Mouse (Mus musculus) ES-E14 (cell line): ENCODE results near the gene Rora. TPM values are rescaled to one million over a fixed set of nuclear protein-coding genes. Genes with fewer than 3 reads are reported as not detected.

ENCODE experiments used
- DNase-seq: peaks from one replicate; pipeline ENCODE4 v3.0.0-alpha.2; 2013; ENCODE audit warnings: low read depth, low spot score
- H3K27ac ChIP-seq: 2 replicates; pipeline ENCODE4 v1.5.1; 2012; ENCODE audit warnings: low read depth, mild to moderate bottlenecking, low read length, moderate library complexity, mixed read lengths; ENCODE audit not compliant: poor library complexity, insufficient read depth, severe bottlenecking
- H3K36me3 ChIP-seq: 2 replicates; pipeline ENCODE4 v1.6.1; 2012; ENCODE audit warnings: mild to moderate bottlenecking, low read length, moderate library complexity, mixed read lengths; ENCODE audit not compliant: control insufficient read depth, poor library complexity, insufficient read depth, severe bottlenecking
- H3K4me1 ChIP-seq, 2 experiments: fragments of 150-350 bp in 1 of 2; sonication (generic) in 1 of 2; 2 replicates each; pipeline ENCODE4 v1.6.1; 2012; ENCODE audit warnings: low read length in 2 of 2, mild to moderate bottlenecking in 1 of 2, mixed read lengths in 1 of 2; ENCODE audit not compliant: control insufficient read depth in 2 of 2, insufficient read depth in 2 of 2, poor library complexity in 1 of 2
- H3K4me3 ChIP-seq, 2 experiments: fragments of 150-350 bp in 1 of 2; sonication (generic) in 1 of 2; 2 replicates each; pipeline ENCODE4 v1.5.1; 2012; ENCODE audit warnings: low read length in 2 of 2, low read depth in 1 of 2, mild to moderate bottlenecking in 1 of 2, mixed read lengths in 1 of 2; ENCODE audit not compliant: insufficient read depth in 1 of 2, poor library complexity in 1 of 2, severe bottlenecking in 1 of 2
- H3K9ac ChIP-seq: 2 replicates; pipeline ENCODE4 v1.6.1; 2012; ENCODE audit warnings: low read depth, mild to moderate bottlenecking, low read length, mixed read lengths; ENCODE audit not compliant: poor library complexity, insufficient read depth, severe bottlenecking
- H3K9me3 ChIP-seq: fragments of 150-350 bp; sonication (generic); 2 replicates; pipeline ENCODE4 v1.6.1; 2012; ENCODE audit warnings: low read depth, mild to moderate bottlenecking, low read length; ENCODE audit not compliant: control insufficient read depth, insufficient read depth
- CHD2 ChIP-seq: IDR thresholded peaks from 2 replicates; pipeline ENCODE4 v1.6.1; 2014; ENCODE audit warnings: mild to moderate bottlenecking, low read depth, low read length, inconsistent platforms
- HCFC1 ChIP-seq: IDR thresholded peaks from 2 replicates; pipeline ENCODE4 v1.6.1; 2012; ENCODE audit warnings: low read length, inconsistent platforms, borderline replicate concordance; ENCODE audit not compliant: insufficient read depth
- MAFK ChIP-seq: IDR thresholded peaks from 2 replicates; pipeline ENCODE4 v1.6.1; 2014; ENCODE audit warnings: mild to moderate bottlenecking, low read depth, low read length, inconsistent platforms; ENCODE audit not compliant: insufficient read depth
- ZC3H11A ChIP-seq: IDR thresholded peaks from 2 replicates; pipeline ENCODE4 v1.6.1; 2012; ENCODE audit warnings: low read depth, mild to moderate bottlenecking, inconsistent platforms, low read length, borderline replicate concordance
- ZNF384 ChIP-seq: IDR thresholded peaks from 2 replicates; pipeline ENCODE4 v1.6.1; 2012; ENCODE audit warnings: low read depth, low read length, inconsistent platforms
- in situ Hi-C, 2 experiments: fragments of 600-800 bp; cut with MboI; formaldehyde crosslinking; loops; one replicate each; pipeline ENCODE4 v1.15.1; 2025; ENCODE audit warnings: low sequenced_read_pairs in 2 of 2, inconsistent platforms in 1 of 2; ENCODE audit not compliant: unreplicated experiment in 2 of 2
- total RNA-seq: library from RNA; depleted of rRNA; stranded (reverse); fragments of 300-350 nt; gene quantifications from 2 replicates; pipeline ENCODE4 v1.2.3, GENCODE M21; 2012

The Rora gene
- total RNA-seq, 1 experiment = 2.1 TPM

GRCm38 (mm10) chr9:69327591-69327990, 674.0 kb downstream of the Rora start:
- H3K27ac ChIP-seq = no peak overlapping the region
- no peaks in the 10 kb centered on the region for H3K36me3 ChIP-seq
- DNase-seq = no peak
- no peak overlapping the region for H3K9ac ChIP-seq
- TF ChIP-seq CHD2 (no peak), HCFC1 (no peak), ZC3H11A (no peak), MAFK (no peak), ZNF384 (no peak)
- H3K4me3 ChIP-seq = no peak overlapping the region
- no peaks in the 10 kb centered on the region for H3K9me3 ChIP-seq
- in situ Hi-C loops = no loop called here
- no peaks in the 10 kb centered on the region for H3K4me1 ChIP-seq

DNA sequence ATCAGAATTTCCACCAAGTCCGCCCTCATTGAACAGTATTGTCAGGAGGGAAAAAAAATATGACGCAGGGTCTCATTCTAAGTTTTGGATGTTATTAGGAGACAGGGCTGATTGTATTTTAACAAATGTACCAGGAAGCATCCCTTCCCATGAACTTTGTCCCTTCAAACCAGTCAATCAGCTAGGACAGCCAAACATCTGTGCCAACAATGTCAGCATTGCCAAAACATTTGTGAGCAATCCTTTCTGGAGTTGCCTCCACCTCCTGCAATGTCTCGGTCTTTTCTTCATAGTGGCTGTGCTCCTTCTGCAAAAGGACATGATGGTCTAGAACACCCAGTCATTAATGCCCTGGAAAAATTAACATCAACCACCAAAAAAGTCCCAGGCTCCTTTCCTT, 678.2 kb downstream of the Rora start:
- H3K27ac ChIP-seq = no peak overlapping the region
- no peak for DNase-seq
- H3K9me3 ChIP-seq = no peaks in the 10 kb centered on the region
- in situ Hi-C loops = no loop called here
- no peaks in the 10 kb centered on the region for H3K36me3 ChIP-seq
- H3K9ac ChIP-seq = no peak overlapping the region
- no peak for TF ChIP-seq HCFC1
- no peak for TF ChIP-seq ZNF384
- no peak for TF ChIP-seq MAFK
- no peak for TF ChIP-seq ZC3H11A
- no peak for TF ChIP-seq CHD2
- no peak overlapping the region for H3K4me3 ChIP-seq
- H3K4me1 ChIP-seq = no peaks in the 10 kb centered on the region

GRCm38 (mm10) chr9:69332802-69333568, 679.4 kb downstream of the Rora start:
- Histone ChIP-seq H3K4me1 (no peaks in the 10 kb centered on the region), H3K27ac (no peak overlapping the region), H3K9me3 (no peaks in the 10 kb centered on the region), H3K36me3 (no peaks in the 10 kb centered on the region), H3K4me3 (no peak overlapping the region), H3K9ac (no peak overlapping the region)
- no peak for TF ChIP-seq MAFK
- TF ChIP-seq HCFC1 = no peak
- no peak for TF ChIP-seq CHD2
- TF ChIP-seq ZC3H11A = no peak
- no peak for TF ChIP-seq ZNF384
- DNase-seq = no peak
- in situ Hi-C loops = no loop called here

DNA sequence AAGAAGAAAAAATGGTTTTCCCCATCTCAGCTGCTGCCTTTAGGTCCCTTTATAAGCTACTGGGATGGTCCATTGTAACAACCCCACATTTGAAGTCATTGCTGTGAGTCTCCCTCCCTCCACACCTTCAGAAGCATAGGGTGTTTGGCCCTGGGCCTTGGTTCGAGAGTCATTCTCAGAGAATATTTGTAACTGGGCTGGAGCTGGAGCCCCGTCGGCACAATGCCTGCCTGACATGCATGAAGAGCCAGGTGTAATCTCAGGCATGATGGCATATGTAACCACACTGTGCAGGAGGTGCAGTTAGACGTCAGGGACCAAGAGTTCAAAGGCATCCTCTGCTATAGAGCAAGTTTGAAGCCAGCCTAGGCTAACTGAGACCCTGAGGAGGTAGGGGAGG, 680.1 kb downstream of the Rora start:
- H3K27ac ChIP-seq = no peak overlapping the region
- H3K4me1 ChIP-seq = no peaks in the 10 kb centered on the region
- no peak overlapping the region for H3K4me3 ChIP-seq
- no peak for DNase-seq
- no peak for TF ChIP-seq MAFK
- TF ChIP-seq CHD2 = no peak
- no peak for TF ChIP-seq HCFC1
- no peak for TF ChIP-seq ZNF384
- no peak for TF ChIP-seq ZC3H11A
- H3K36me3 ChIP-seq = no peaks in the 10 kb centered on the region
- H3K9me3 ChIP-seq = no peaks in the 10 kb centered on the region
- in situ Hi-C loops = no loop called here
- H3K9ac ChIP-seq = no peak overlapping the region
